Mouse (Mus musculus) hindbrain, embryonic 14.5 days (tissue): Measurements from ENCODE around the gene Slc38a6. TPM values are rescaled to one million over a fixed set of nuclear protein-coding genes. Genes with fewer than 3 reads are reported as not detected.

Source experiments
- ATAC-seq: fragments of 200-750 bp; cut with Nextera tagmentation; 2 replicates; pipeline ENCODE4 v1.8.0; 2017; ENCODE audit warnings: moderate number of reproducible peaks, mild to moderate bottlenecking, moderate TSS enrichment, moderate library complexity; ENCODE audit not compliant: low FRiP score
- DNase-seq: peaks from one replicate; pipeline ENCODE4 v3.0.0-alpha.2; 2015; ENCODE audit warnings: low spot score
- H3K27ac ChIP-seq: fragments of 300-500 bp; sonication (generic); 2 replicates; pipeline ENCODE4 v1.5.1; 2014; ENCODE audit warnings: mild to moderate bottlenecking, moderate library complexity
- H3K27me3 ChIP-seq: fragments of 300-500 bp; sonication (generic); 2 replicates; pipeline ENCODE4 v1.6.1; 2014; ENCODE audit warnings: mild to moderate bottlenecking, low read length, mixed read lengths; ENCODE audit not compliant: control insufficient read depth, insufficient read depth
- H3K36me3 ChIP-seq: fragments of 300-500 bp; sonication (generic); replicated peaks from 2 replicates; pipeline ENCODE4 v1.6.1; 2014; ENCODE audit not compliant: control insufficient read depth, insufficient read depth
- H3K4me1 ChIP-seq: fragments of 300-500 bp; sonication (generic); replicated peaks from 2 replicates; pipeline ENCODE4 v1.6.1; 2014; ENCODE audit warnings: antibody characterized with exemption, low read length, mixed read lengths; ENCODE audit not compliant: control insufficient read depth, insufficient read depth
- H3K4me2 ChIP-seq: fragments of 300-500 bp; sonication (generic); replicated peaks from 2 replicates; pipeline ENCODE4 v1.6.1; 2014; ENCODE audit warnings: mild to moderate bottlenecking, moderate library complexity
- H3K4me3 ChIP-seq: fragments of 300-500 bp; sonication (generic); replicated peaks from 2 replicates; pipeline ENCODE4 v1.5.1; 2014; ENCODE audit warnings: mild to moderate bottlenecking, low read length
- H3K9ac ChIP-seq: fragments of 300-500 bp; sonication (generic); 2 replicates; pipeline ENCODE4 v1.6.1; 2014
- H3K9me3 ChIP-seq: fragments of 300-500 bp; sonication (generic); 2 replicates; pipeline ENCODE4 v1.6.1; 2016; ENCODE audit warnings: low read length; ENCODE audit not compliant: control insufficient read depth
- WGBS: fragments of 180-500 bp; shearing (Covaris S2); extraction: QIAGEN DNeasy Blood & Tissue Kit; methylation state at CpG from one replicate; pipeline ENCODE4 v1.1.7; 2014; 5-methylcytosine and 5-hydroxymethylcytosine counted together
- polyA plus RNA-seq: library from polyadenylated mRNA; unstranded; fragments of >200 nt; fragmentation: Nextera tagmentation; extraction: Ambion mirVana; gene quantifications from 2 replicates; pipeline ENCODE4 v1.2.1, GENCODE M21; 2014

The Slc38a6 gene
- polyA plus RNA-seq, 1 experiment from 2014 or later, result 16.1 TPM

GRCm38 (mm10) chr12:73358640-73359039, 72.1 kb downstream of the Slc38a6 start:
- Histone ChIP-seq H3K27ac (no peak overlapping the region), H3K36me3 (no peaks in the 10 kb centered on the region), H3K4me1 (0 out of 2 replicates have a peak, but pooled peaks cover 3% of the 10 kb centered on the region), H3K9me3 (no peaks in the 10 kb centered on the region), H3K4me3 (no peak overlapping the region), H3K4me2 (no peak overlapping the region), H3K27me3 (no peaks in the 10 kb centered on the region), H3K9ac (no peak overlapping the region)
- 78% methylated on average over 2 of the region's 2 CpGs for WGBS
- DNase-seq (no peak), ATAC-seq (no peak)

GRCm38 (mm10) chr12:73359520-73359919, 72.9 kb downstream of the Slc38a6 start:
- Histone ChIP-seq H3K27me3 (no peaks in the 10 kb centered on the region), H3K4me1 (0 out of 2 replicates have a peak, but pooled peaks cover 3% of the 10 kb centered on the region), H3K27ac (no peak overlapping the region), H3K36me3 (no peaks in the 10 kb centered on the region), H3K4me2 (no peak overlapping the region), H3K9ac (no peak overlapping the region), H3K4me3 (no peak overlapping the region), H3K9me3 (no peaks in the 10 kb centered on the region)
- ATAC-seq, result no peak
- no peak for DNase-seq
- 73% methylated on average over 4 of the region's 4 CpGs for WGBS

GRCm38 (mm10) chr12:73361201-73361600, 74.6 kb downstream of the Slc38a6 start:
- H3K36me3 ChIP-seq, result no peaks in the 10 kb centered on the region
- no peaks in the 10 kb centered on the region for H3K4me1 ChIP-seq
- no peaks in the 10 kb centered on the region for H3K27me3 ChIP-seq
- no peak for DNase-seq
- no peaks in the 10 kb centered on the region for H3K9me3 ChIP-seq
- H3K4me3 ChIP-seq, result no peak overlapping the region
- no peak overlapping the region for H3K27ac ChIP-seq
- H3K9ac ChIP-seq, result no peak overlapping the region
- 70% methylated on average over 11 of the region's 11 CpGs for WGBS
- H3K4me2 ChIP-seq, result no peak overlapping the region
- no peak for ATAC-seq

- Histone ChIP-seq H3K4me2 (no peak overlapping the region), H3K27ac (no peak overlapping the region), H3K9ac (no peak overlapping the region), H3K4me1 (0 out of 2 replicates have a peak, but pooled peaks cover 5% of the 10 kb centered on the region), H3K4me3 (no peak overlapping the region), H3K36me3 (no peaks in the 10 kb centered on the region), H3K9me3 (no peaks in the 10 kb centered on the region), H3K27me3 (no peaks in the 10 kb centered on the region)
- ATAC-seq (no peak), DNase-seq (no peak)
- 88% methylated on average over 6 of the region's 6 CpGs for WGBS
Measured at GRCm38 (mm10) chr12:73363401-73363800, 76.8 kb downstream of the Slc38a6 start.

DNA sequence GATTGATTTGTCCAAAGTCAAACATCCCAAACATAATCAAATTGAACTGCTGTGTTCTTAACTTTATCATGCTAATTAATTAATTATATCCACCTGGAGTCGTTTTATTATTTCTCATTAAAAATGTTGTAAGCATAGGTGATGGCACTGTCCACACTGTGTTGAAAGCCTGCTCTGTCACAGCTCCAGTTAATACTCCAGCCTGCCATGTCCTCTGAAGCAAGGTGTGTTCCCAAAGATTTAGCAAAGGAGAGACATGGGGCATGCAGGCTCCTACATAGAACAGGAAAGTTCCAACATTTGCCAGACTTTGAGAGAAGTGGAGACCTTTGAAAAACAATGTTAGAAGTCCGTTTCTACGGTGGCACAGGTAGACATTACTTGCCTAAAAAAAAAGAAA, 77.4 kb downstream of the Slc38a6 start:
- Histone ChIP-seq H3K36me3 (no peaks in the 10 kb centered on the region), H3K4me2 (no peak overlapping the region), H3K27me3 (no peaks in the 10 kb centered on the region), H3K4me3 (no peak overlapping the region), H3K9ac (no peak overlapping the region), H3K9me3 (no peaks in the 10 kb centered on the region), H3K4me1 (0 out of 2 replicates have a peak, but pooled peaks cover 5% of the 10 kb centered on the region), H3K27ac (no peak overlapping the region)
- DNase-seq (no peak), ATAC-seq (no peak)
- WGBS, result 95% methylated on average over 3 of the region's 3 CpGs

DNA sequence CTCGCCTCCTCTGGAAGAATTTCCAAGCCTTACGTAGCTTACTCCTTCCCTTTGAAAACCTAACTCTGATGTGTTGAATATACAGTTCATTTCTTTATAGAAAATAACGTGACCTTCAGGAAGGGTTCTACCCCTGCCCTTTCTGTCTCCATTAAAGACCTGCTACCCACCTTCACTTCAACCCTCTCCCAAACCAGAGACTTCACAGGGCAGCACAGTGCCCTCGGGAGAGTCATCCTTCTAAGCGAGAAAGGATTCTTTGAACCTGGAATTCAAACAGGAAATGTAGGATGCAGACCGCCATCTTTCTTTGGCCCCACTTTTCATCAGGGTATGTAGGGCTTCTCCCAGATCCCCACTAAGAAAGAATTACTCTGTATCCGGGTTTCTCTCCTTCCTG, 80.0 kb downstream of the Slc38a6 start:
- ATAC-seq (no peak), DNase-seq (no peak)
- Histone ChIP-seq H3K9ac (no peak overlapping the region), H3K4me1 (0 out of 2 replicates have a peak, but pooled peaks cover 5% of the 10 kb centered on the region), H3K27ac (no peak overlapping the region), H3K4me2 (no peak overlapping the region), H3K27me3 (no peaks in the 10 kb centered on the region), H3K9me3 (no peaks in the 10 kb centered on the region), H3K4me3 (no peak overlapping the region), H3K36me3 (no peaks in the 10 kb centered on the region)
- 90% methylated on average over 7 of the region's 7 CpGs for WGBS

GRCm38 (mm10) chr12:73367460-73368079, 81.0 kb downstream of the Slc38a6 start:
- 0 out of 2 replicates have a peak, but pooled peaks cover 5% of the 10 kb centered on the region for H3K4me1 ChIP-seq
- 0 out of 2 replicates have a peak overlapping the region, but pooled peaks have one; percentile 32 for H3K27ac ChIP-seq
- no peak overlapping the region for H3K4me3 ChIP-seq
- H3K4me2 ChIP-seq, result no peak overlapping the region
- H3K36me3 ChIP-seq, result no peaks in the 10 kb centered on the region
- H3K9me3 ChIP-seq, result no peaks in the 10 kb centered on the region
- DNase-seq (peak; percentile 34), ATAC-seq (peak; percentile 60; the same call in 1 of the 2 replicates)
- H3K9ac ChIP-seq, result no peak overlapping the region
- WGBS, result 26% methylated on average over 20 of the region's 20 CpGs
- no peaks in the 10 kb centered on the region for H3K27me3 ChIP-seq

DNA sequence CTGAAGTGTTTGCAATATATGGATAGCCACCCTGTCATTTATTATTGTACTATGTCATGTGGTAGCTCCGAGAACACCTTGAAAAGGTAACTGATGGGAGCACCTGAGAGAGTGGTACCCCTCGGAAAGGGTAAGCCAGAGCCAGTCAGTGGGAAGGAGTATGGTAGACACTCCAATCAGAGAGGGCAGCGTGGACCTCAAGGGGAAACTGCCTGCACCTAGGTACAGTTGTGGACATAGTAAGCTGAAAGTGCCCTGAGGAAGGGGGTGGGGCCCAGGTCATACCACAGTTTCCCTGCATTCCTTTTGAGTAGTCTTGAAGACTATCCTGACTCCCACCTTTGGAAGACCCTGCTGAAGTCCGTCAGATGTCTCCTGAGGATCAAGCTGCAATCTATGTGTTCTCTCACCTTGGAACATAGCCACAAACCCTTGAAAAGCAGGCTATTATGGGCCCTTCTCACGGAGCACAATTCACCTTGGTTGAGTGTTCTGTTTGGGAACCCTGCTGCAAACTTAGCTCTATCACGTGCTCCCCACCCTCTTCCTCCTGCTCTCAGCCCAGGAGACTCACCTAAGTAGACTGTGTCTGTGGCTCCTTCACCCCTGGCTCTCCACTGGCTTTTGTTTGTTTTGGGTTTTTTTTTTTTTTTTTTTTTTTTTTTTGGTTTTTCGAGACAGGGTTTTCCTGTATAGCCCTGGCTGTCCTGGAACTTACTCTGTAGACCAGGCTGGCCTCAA, 82.5 kb downstream of the Slc38a6 start:
- no peak overlapping the region for H3K9ac ChIP-seq
- 0 out of 2 replicates have a peak, but pooled peaks cover 5% of the 10 kb centered on the region for H3K4me1 ChIP-seq
- H3K4me2 ChIP-seq, result no peak overlapping the region
- no peak overlapping the region for H3K4me3 ChIP-seq
- no peaks in the 10 kb centered on the region for H3K9me3 ChIP-seq
- ATAC-seq (no peak), DNase-seq (no peak)
- H3K27me3 ChIP-seq, result no peaks in the 10 kb centered on the region
- WGBS, result 88% methylated on average over 6 of the region's 7 CpGs
- H3K27ac ChIP-seq, result no peak overlapping the region
- no peaks in the 10 kb centered on the region for H3K36me3 ChIP-seq

- DNase-seq, result no peak
- 77% methylated on average over 4 of the region's 4 CpGs for WGBS
- Histone ChIP-seq H3K27ac (no peak overlapping the region), H3K27me3 (no peaks in the 10 kb centered on the region), H3K4me3 (no peak overlapping the region), H3K9ac (no peak overlapping the region), H3K4me2 (no peak overlapping the region), H3K9me3 (no peaks in the 10 kb centered on the region), H3K36me3 (no peaks in the 10 kb centered on the region), H3K4me1 (0 out of 2 replicates have a peak, but pooled peaks cover 5% of the 10 kb centered on the region)
- no peak for ATAC-seq
Measured at GRCm38 (mm10) chr12:73370367-73370944, 83.9 kb downstream of the Slc38a6 start.
